Comparison of ENCODE assay signal across 9 mouse cellular contexts in genomic region chr5:51039713-51040178, GRCm38 (mm10).
DNase-seq lines count a peak whose midpoint lies in the region; ATAC-seq and TF ChIP-seq lines count a peak whose summit lies in the region.
"Had no signal": no experiment of that assay in that cellular context is flagged by ENCODE, and none has a peak within 500 bp of the region (broad histone marks: within the 10 kb centered on the region; RNA-seq: fewer than 3 reads in every experiment).

No protein-coding gene starts in this region.

- H3K27me3 ChIP-seq in liver, embryonic 15.5 days: no peaks in the 10 kb centered on the region
- H3K27me3 ChIP-seq in liver, embryonic 12.5 days (replicated peaks): no peaks in the 10 kb centered on the region
- H3K27me3 ChIP-seq in heart, postnatal 0 days (ENCODE audit: control insufficient read depth, insufficient read depth, low read length): no peaks in the 10 kb centered on the region
- no peaks in the 10 kb centered on the region for H3K27me3 ChIP-seq in stomach, embryonic 16.5 days (ENCODE audit: control insufficient read depth, insufficient read depth, low read length)
- no peaks in the 10 kb centered on the region for H3K27me3 ChIP-seq in neural tube, embryonic 15.5 days (replicated peaks)
- H3K27me3 ChIP-seq: embryonic facial prominence, embryonic 12.5 days had no signal

- no peak overlapping the region for H3K9ac ChIP-seq in liver, embryonic 15.5 days
- no peak overlapping the region for H3K9ac ChIP-seq in liver, embryonic 12.5 days
- H3K9ac ChIP-seq in heart, postnatal 0 days (replicated peaks; ENCODE audit: low read depth, low read length): no peak overlapping the region
- H3K9ac ChIP-seq in stomach, embryonic 16.5 days (ENCODE audit: low read length): no peak overlapping the region
- H3K9ac ChIP-seq in neural tube, embryonic 15.5 days (replicated peaks): no peak overlapping the region
- H3K9ac ChIP-seq: embryonic facial prominence, embryonic 12.5 days had no signal

- TF ChIP-seq EP300 in heart, postnatal 0 days (IDR thresholded peaks at IDR 0.05; ENCODE audit: low read depth): no peak

- ATAC-seq in liver, embryonic 15.5 days (ENCODE audit: insufficient read depth): peak; percentile 83
- ATAC-seq in liver, embryonic 12.5 days: no peak
- ATAC-seq in heart, postnatal 0 days (ENCODE audit: insufficient read depth, low read depth): peak; percentile 47; the same call in 1 of the 2 replicates
- peak; percentile 48; the same call in 1 of the 2 replicates for ATAC-seq in stomach, embryonic 16.5 days (ENCODE audit: insufficient read depth, low FRiP score)
- no peak for ATAC-seq in neural tube, embryonic 15.5 days (ENCODE audit: low FRiP score)

- peak; percentile 27 for DNase-seq in heart, postnatal 0 days (ENCODE audit: low spot score)
- peak; percentile 58 to 77 for DNase-seq in kidney, postnatal 25 days
- DNase-seq in spleen, adult 18-20 months: no peak

- no peak overlapping the region for H3K4me3 ChIP-seq in liver, embryonic 15.5 days (replicated peaks)
- H3K4me3 ChIP-seq in liver, embryonic 12.5 days: no peak overlapping the region
- H3K4me3 ChIP-seq in heart, postnatal 0 days (ENCODE audit: low read depth, low read length): no peak overlapping the region
- H3K4me3 ChIP-seq in stomach, embryonic 16.5 days (replicated peaks; ENCODE audit: low read length): no peak overlapping the region
- no peak overlapping the region for H3K4me3 ChIP-seq in neural tube, embryonic 15.5 days (replicated peaks)
- H3K4me3 ChIP-seq: embryonic facial prominence, embryonic 12.5 days had no signal

- H3K9me3 ChIP-seq in liver, embryonic 15.5 days (replicated peaks): no peaks in the 10 kb centered on the region
- H3K9me3 ChIP-seq in liver, embryonic 12.5 days (replicated peaks): no peaks in the 10 kb centered on the region
- no peaks in the 10 kb centered on the region for H3K9me3 ChIP-seq in heart, postnatal 0 days (replicated peaks; ENCODE audit: control insufficient read depth, low read length)
- H3K9me3 ChIP-seq in stomach, embryonic 16.5 days (replicated peaks; ENCODE audit: control insufficient read depth, low read length): no peaks in the 10 kb centered on the region
- no peaks in the 10 kb centered on the region for H3K9me3 ChIP-seq in neural tube, embryonic 15.5 days (replicated peaks)
- H3K9me3 ChIP-seq: embryonic facial prominence, embryonic 12.5 days had no signal

- H3K4me1 ChIP-seq in liver, embryonic 15.5 days (replicated peaks): no peaks in the 10 kb centered on the region
- H3K4me1 ChIP-seq in liver, embryonic 12.5 days: no peaks in the 10 kb centered on the region
- H3K4me1 ChIP-seq in heart, postnatal 0 days (ENCODE audit: control insufficient read depth, insufficient read depth): no peaks in the 10 kb centered on the region
- H3K4me1 ChIP-seq in stomach, embryonic 16.5 days (ENCODE audit: control insufficient read depth, insufficient read depth, low read length): no peaks in the 10 kb centered on the region
- no peaks in the 10 kb centered on the region for H3K4me1 ChIP-seq in neural tube, embryonic 15.5 days
- H3K4me1 ChIP-seq: embryonic facial prominence, embryonic 12.5 days had no signal

- H3K4me2 ChIP-seq in liver, embryonic 15.5 days: no peak overlapping the region
- H3K4me2 ChIP-seq in liver, embryonic 12.5 days: no peak overlapping the region
- no peak overlapping the region for H3K4me2 ChIP-seq in heart, postnatal 0 days (ENCODE audit: low read depth, low read length)
- H3K4me2 ChIP-seq in stomach, embryonic 16.5 days (ENCODE audit: low read depth, low read length): no peak overlapping the region
- H3K4me2 ChIP-seq in neural tube, embryonic 15.5 days: no peak overlapping the region
- H3K4me2 ChIP-seq: embryonic facial prominence, embryonic 12.5 days had no signal

- peak; percentile 63 for TF ChIP-seq CTCF in heart, postnatal 0 days (IDR thresholded peaks at IDR 0.05; ENCODE audit: low read depth)

- H3K36me3 ChIP-seq in liver, embryonic 15.5 days (replicated peaks): no peaks in the 10 kb centered on the region
- H3K36me3 ChIP-seq in liver, embryonic 12.5 days: no peaks in the 10 kb centered on the region
- no peaks in the 10 kb centered on the region for H3K36me3 ChIP-seq in heart, postnatal 0 days (replicated peaks; ENCODE audit: control insufficient read depth, insufficient read depth, low read length)
- H3K36me3 ChIP-seq in stomach, embryonic 16.5 days (ENCODE audit: control insufficient read depth, insufficient read depth, low read length): no peaks in the 10 kb centered on the region
- H3K36me3 ChIP-seq in neural tube, embryonic 15.5 days: no peaks in the 10 kb centered on the region
- H3K36me3 ChIP-seq: embryonic facial prominence, embryonic 12.5 days had no signal

- no peak overlapping the region for H3K27ac ChIP-seq in liver, embryonic 15.5 days (replicated peaks)
- no peak overlapping the region for H3K27ac ChIP-seq in liver, embryonic 12.5 days
- no peak overlapping the region for H3K27ac ChIP-seq in heart, postnatal 0 days (ENCODE audit: low read depth)
- no peak overlapping the region for H3K27ac ChIP-seq in stomach, embryonic 16.5 days (ENCODE audit: low read length)
- no peak overlapping the region for H3K27ac ChIP-seq in neural tube, embryonic 15.5 days (replicated peaks)
- H3K27ac ChIP-seq: embryonic facial prominence, embryonic 12.5 days; macrophage had no signal

- 47% methylated on average over 5 of the region's 5 CpGs for WGBS in liver, embryonic 15.5 days (ENCODE audit: insufficient replicate concordance)
- WGBS in liver, embryonic 12.5 days (ENCODE audit: insufficient replicate concordance): 60% methylated on average over 5 of the region's 5 CpGs
- WGBS in heart, postnatal 0 days: 81% methylated on average over 5 of the region's 5 CpGs
- 65% methylated on average over 5 of the region's 5 CpGs for WGBS in stomach, embryonic 16.5 days
- WGBS in neural tube, embryonic 15.5 days: 86% methylated on average over 5 of the region's 5 CpGs

Comparison
In these comparisons a context has a peak if more than half of its experiments do, and no peak if none do; other contexts are left out.
1. ATAC-seq: peak in liver, embryonic 15.5 days (single experiment), heart, postnatal 0 days (single experiment) and stomach, embryonic 16.5 days (single experiment); none in liver, embryonic 12.5 days (single experiment) and neural tube, embryonic 15.5 days (single experiment).
2. DNase-seq: peak in heart, postnatal 0 days (single experiment) and kidney, postnatal 25 days (2 of 2); none in spleen, adult 18-20 months (0 of 2).